Mouse (Mus musculus) hindbrain, embryonic 13.5 days (tissue): ENCODE measurements at regions not wholly inside any gene's neighbourhood (a gene's known extent, or its start where the extent isn't known, plus 50 kb on each side); places are given as distances from the start of the nearest gene placed in this dataset.

Experiments used
- ATAC-seq: fragments of 200-750 bp; cut with Nextera tagmentation; 2 replicates; pipeline ENCODE4 v1.8.0; 2017; ENCODE audit warnings: moderate TSS enrichment; ENCODE audit not compliant: low FRiP score
- H3K27ac ChIP-seq: fragments of 300-500 bp; sonication (generic); 2 replicates; pipeline ENCODE4 v1.5.1; 2015; ENCODE audit warnings: inconsistent platforms, mild to moderate bottlenecking, moderate library complexity
- H3K27me3 ChIP-seq: fragments of 300-500 bp; sonication (generic); 2 replicates; pipeline ENCODE4 v1.6.1; 2015; ENCODE audit warnings: mild to moderate bottlenecking, inconsistent platforms
- H3K36me3 ChIP-seq: fragments of 300-500 bp; sonication (generic); 2 replicates; pipeline ENCODE4 v1.6.1; 2015; ENCODE audit warnings: mild to moderate bottlenecking, inconsistent platforms
- H3K4me1 ChIP-seq: fragments of 300-500 bp; sonication (generic); replicated peaks from 2 replicates; pipeline ENCODE4 v1.6.1; 2015; ENCODE audit warnings: inconsistent platforms
- H3K4me2 ChIP-seq: fragments of 300-500 bp; sonication (generic); 2 replicates; pipeline ENCODE4 v1.6.1; 2015; ENCODE audit warnings: inconsistent platforms, mild to moderate bottlenecking, moderate library complexity
- H3K4me3 ChIP-seq: fragments of 300-500 bp; sonication (generic); 2 replicates; pipeline ENCODE4 v1.5.1; 2015; ENCODE audit warnings: mild to moderate bottlenecking, inconsistent platforms
- H3K9ac ChIP-seq: fragments of 300-500 bp; sonication (generic); 2 replicates; pipeline ENCODE4 v1.6.1; 2015; ENCODE audit warnings: mild to moderate bottlenecking, inconsistent platforms
- H3K9me3 ChIP-seq: fragments of 300-500 bp; sonication (generic); 2 replicates; pipeline ENCODE4 v1.6.1; 2016; ENCODE audit warnings: inconsistent platforms
- WGBS: fragments of 180-500 bp; shearing (Covaris S2); methylation state at CpG from one replicate; pipeline ENCODE4 v1.1.7; 2015; 5-methylcytosine and 5-hydroxymethylcytosine counted together

DNA sequence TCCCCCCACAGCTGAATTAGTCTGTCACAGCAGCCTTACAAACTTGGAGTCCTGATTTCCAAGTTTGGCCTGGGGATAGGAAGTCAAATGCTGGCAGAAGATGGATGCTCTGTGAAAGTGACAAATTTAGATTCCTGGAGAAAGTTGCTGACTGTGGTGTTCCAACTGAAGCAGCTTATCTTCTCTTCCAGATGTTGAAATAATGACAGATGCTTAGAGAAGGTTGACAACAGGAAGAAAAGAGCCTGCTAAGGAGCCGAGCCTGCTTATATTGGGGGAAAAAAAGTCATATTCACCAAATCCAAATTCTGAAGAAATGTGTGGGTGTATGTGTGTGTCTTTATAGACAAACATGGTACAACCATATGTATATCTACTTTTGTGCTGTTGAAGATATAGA lies 1380.4 kb upstream of the Cdh8 start:
- no peaks in the 10 kb centered on the region for H3K9me3 ChIP-seq
- WGBS: 70% methylated on average over 1 of the region's 1 CpGs
- H3K36me3 ChIP-seq: no peaks in the 10 kb centered on the region
- no peaks in the 10 kb centered on the region for H3K27me3 ChIP-seq
- H3K4me1 ChIP-seq: no peaks in the 10 kb centered on the region
- H3K4me3 ChIP-seq: no peak overlapping the region
- no peak overlapping the region for H3K4me2 ChIP-seq
- ATAC-seq: no peak
- no peak overlapping the region for H3K9ac ChIP-seq
- H3K27ac ChIP-seq: no peak overlapping the region

DNA sequence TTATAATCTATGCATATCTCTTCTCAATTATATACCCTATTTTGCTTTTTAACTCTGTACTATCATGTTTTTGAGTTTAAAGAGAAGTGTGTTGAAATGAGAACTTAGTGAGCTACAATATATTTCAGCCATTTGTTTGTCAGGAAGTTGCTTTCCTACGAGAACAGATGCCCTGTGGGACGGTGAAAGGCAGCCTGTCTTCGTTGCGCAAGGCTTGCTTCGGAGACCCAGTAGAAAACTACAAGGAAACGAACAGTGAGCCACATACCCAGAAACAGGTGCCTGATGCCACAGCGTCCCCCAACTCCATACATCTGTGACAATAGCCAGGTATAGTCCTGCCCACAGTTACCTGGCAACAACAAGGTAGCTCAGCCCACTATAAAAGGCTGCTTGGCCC lies 1377.7 kb upstream of the Cdh8 start:
- Histone ChIP-seq H3K27ac (no peak overlapping the region), H3K4me2 (no peak overlapping the region), H3K27me3 (no peaks in the 10 kb centered on the region), H3K4me1 (no peaks in the 10 kb centered on the region), H3K4me3 (no peak overlapping the region), H3K9me3 (no peaks in the 10 kb centered on the region), H3K9ac (no peak overlapping the region), H3K36me3 (no peaks in the 10 kb centered on the region)
- ATAC-seq: no peak
- 89% methylated on average over 7 of the region's 7 CpGs for WGBS

DNA sequence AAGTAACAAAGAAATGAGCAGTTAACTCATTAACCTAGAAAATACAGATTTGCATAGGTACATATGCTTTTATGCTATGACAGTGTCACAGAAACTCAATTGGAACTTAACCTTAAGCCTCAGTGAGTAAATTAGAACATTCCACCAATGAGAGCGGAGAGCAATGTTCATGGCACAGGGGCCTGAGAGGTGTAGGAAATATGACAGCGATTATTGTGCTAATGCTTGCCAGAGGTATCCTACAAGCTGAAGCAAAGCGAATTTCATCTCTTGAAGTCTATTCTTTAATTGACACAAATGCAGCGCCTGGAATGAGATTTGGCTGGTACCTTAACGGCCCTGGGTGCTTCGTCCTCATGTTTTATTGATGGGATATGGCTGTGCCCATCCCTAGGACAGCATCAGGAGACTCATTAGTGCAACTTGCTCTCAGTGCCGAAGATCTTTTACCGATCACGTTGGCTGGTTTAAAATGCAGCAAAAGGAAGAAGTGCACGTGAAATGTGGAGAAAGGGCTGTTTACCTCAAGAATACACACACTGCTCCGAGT lies 1374.4 kb upstream of the Cdh8 start:
- Histone ChIP-seq H3K9me3 (no peaks in the 10 kb centered on the region), H3K9ac (no peak overlapping the region), H3K36me3 (no peaks in the 10 kb centered on the region), H3K27me3 (no peaks in the 10 kb centered on the region), H3K4me2 (0 out of 2 replicates have a peak overlapping the region, but pooled peaks have one; percentile 16), H3K27ac (no peak overlapping the region), H3K4me3 (no peak overlapping the region), H3K4me1 (no peaks in the 10 kb centered on the region)
- WGBS: 64% methylated on average over 11 of the region's 11 CpGs
- ATAC-seq: no peak

DNA sequence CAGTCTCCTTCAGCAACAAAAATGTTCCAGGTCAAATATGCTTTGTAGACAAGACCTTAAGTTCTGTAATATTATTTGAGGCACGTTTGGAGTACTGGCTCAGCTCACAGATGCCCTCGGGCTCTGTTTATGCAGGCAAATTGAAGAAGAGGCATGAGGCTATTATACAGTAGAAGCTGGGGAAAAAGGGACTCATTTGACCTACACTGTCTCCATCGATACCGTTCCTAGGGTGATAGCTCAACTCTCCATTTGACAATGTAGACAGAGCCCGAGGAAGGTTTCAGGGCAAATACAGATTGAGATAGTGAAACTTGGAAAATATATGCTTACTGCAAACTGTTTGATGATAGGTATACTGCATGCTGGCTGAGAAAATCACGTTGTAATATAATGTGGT lies 1371.9 kb upstream of the Cdh8 start:
- H3K27me3 ChIP-seq: no peaks in the 10 kb centered on the region
- no peak overlapping the region for H3K4me2 ChIP-seq
- no peak for ATAC-seq
- no peaks in the 10 kb centered on the region for H3K36me3 ChIP-seq
- no peak overlapping the region for H3K9ac ChIP-seq
- H3K4me1 ChIP-seq: no peaks in the 10 kb centered on the region
- no peaks in the 10 kb centered on the region for H3K9me3 ChIP-seq
- no peak overlapping the region for H3K4me3 ChIP-seq
- 72% methylated on average over 6 of the region's 6 CpGs for WGBS
- H3K27ac ChIP-seq: no peak overlapping the region

DNA sequence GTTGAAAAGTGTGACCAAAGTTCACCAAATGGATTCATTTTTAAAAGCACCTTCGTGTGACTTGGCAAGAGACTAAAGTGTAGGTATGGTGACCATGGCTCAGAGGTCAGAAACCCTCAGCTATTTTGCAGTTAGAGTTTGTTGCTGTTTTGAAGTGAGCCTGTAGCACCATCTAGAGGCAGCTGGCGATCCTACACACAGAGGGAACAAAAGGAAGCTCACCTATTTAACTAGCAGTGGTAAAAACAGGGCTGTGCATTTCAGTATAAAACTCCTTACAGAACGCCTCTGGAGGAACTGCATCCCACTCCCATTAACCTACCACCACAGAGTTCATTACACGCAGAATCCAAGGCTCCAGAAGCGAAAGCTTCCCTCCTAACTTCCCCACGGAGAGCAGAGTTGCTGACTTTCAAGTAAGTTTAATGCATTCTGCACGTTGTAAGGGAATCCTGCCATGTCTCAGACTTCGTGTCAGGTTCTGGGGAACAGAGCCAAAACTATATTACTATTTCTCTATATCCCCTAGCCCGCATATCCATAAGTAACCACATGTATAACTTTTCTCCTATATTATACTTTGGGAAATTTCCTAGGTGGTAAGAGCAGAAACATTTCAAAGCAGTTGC lies 1356.6 kb upstream of the Cdh8 start:
- Histone ChIP-seq H3K36me3 (no peaks in the 10 kb centered on the region), H3K4me3 (0 out of 2 replicates have a peak overlapping the region, but pooled peaks have one; percentile 15), H3K9ac (no peak overlapping the region), H3K4me2 (peak overlapping the region; percentile 37; the same call in 1 of the 2 replicates), H3K4me1 (no peaks in the 10 kb centered on the region), H3K9me3 (no peaks in the 10 kb centered on the region), H3K27me3 (no peaks in the 10 kb centered on the region), H3K27ac (no peak overlapping the region)
- 0 out of 2 replicates have a peak, but pooled peaks have one; percentile 39 for ATAC-seq
- 26% methylated on average over 9 of the region's 9 CpGs for WGBS

DNA sequence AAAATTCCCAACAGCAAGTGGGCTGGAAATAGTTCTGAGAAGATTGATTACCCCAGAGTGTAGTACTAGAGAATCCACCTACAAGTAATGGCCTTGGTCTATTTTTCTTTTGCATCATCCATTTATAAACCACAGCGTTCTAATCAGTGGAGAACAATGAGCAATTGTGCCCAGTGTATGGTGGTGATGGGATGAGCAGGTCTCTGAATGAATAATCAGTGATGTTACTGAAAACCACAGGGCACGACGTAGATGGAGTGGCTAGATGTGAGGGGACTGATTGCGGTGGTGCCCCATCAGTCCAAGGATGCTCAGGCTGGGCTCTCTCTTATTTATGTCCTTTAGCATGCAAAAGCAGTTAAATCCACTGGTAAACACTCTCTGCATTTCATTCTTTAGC lies 1353.3 kb upstream of the Cdh8 start:
- no peaks in the 10 kb centered on the region for H3K36me3 ChIP-seq
- H3K9ac ChIP-seq: no peak overlapping the region
- no peaks in the 10 kb centered on the region for H3K27me3 ChIP-seq
- H3K4me3 ChIP-seq: no peak overlapping the region
- H3K27ac ChIP-seq: peak overlapping the region; percentile 30
- 25% methylated on average over 4 of the region's 4 CpGs for WGBS
- no peak for ATAC-seq
- H3K4me1 ChIP-seq: no peaks in the 10 kb centered on the region
- H3K9me3 ChIP-seq: no peaks in the 10 kb centered on the region
- H3K4me2 ChIP-seq: no peak overlapping the region

DNA sequence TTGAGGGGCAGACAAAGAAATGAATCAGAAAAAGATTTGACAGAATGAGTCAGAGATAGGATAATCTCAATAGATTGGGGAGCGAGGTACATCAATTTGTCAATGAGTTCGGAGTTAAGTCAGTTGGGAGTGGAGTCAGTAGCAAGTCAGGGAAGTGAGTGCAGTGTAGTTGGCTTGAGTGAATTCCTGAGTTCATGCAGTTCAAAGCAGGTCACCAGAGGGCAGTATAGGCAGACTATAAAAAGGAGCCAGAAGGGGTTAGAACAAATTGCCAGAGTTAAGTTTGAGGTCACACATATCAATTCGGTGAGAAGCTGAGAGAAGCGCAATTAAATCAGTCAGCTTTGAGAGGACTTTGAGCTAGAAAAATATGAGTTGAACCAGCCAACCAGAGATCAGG lies 1317.7 kb upstream of the Cdh8 start:
- 84% methylated on average over 4 of the region's 4 CpGs for WGBS
- Histone ChIP-seq H3K4me1 (no peaks in the 10 kb centered on the region), H3K36me3 (no peaks in the 10 kb centered on the region), H3K4me2 (no peak overlapping the region), H3K4me3 (no peak overlapping the region), H3K27ac (no peak overlapping the region), H3K9ac (no peak overlapping the region), H3K27me3 (no peaks in the 10 kb centered on the region), H3K9me3 (no peaks in the 10 kb centered on the region)
- ATAC-seq: no peak

DNA sequence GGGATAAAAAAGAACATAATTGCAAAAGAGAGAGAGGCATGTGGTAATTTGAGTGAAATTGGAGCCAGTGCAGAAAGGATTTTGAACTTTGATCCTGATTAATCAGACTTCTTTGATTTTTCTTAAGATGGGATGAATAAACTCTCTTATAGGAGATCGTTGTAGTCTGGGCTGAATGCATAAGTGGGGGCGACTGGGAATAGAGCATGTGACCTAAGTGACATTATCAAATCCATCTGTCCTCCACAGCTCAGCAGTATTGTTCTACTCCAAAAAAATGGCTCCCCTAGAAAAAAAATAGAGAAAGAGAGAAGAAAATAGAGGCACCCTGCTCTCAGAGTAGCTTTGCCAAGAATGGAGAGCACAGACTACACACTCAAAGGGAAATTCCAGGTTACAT lies 1286.1 kb upstream of the Cdh8 start:
- Histone ChIP-seq H3K36me3 (no peaks in the 10 kb centered on the region), H3K9me3 (no peaks in the 10 kb centered on the region), H3K4me1 (no peaks in the 10 kb centered on the region), H3K27me3 (no peaks in the 10 kb centered on the region), H3K4me3 (no peak overlapping the region), H3K4me2 (no peak overlapping the region), H3K9ac (no peak overlapping the region), H3K27ac (no peak overlapping the region)
- no peak for ATAC-seq
- 58% methylated on average over 2 of the region's 2 CpGs for WGBS

DNA sequence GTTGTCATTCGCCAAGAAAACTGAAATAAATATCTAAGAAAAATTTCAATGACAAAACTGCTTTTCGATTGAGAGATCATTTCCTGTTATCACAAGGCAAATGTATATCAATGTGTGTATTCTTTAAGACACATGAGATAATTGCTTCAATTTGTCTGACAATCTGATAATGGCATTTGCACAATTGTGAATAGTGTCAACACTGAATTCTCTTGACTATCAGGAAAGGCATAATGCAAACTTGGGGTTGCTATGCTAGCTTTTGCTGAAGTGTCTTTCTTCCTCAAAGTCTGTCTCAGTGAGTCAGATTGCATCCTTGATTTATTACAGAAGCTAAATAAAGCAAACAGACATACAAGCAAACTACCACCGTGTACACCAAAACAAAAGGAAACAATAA lies 1278.8 kb upstream of the Cdh8 start:
- no peaks in the 10 kb centered on the region for H3K36me3 ChIP-seq
- H3K27me3 ChIP-seq: no peaks in the 10 kb centered on the region
- WGBS: 82% methylated on average over 3 of the region's 3 CpGs
- no peak overlapping the region for H3K9ac ChIP-seq
- ATAC-seq: no peak
- no peaks in the 10 kb centered on the region for H3K4me1 ChIP-seq
- H3K4me2 ChIP-seq: no peak overlapping the region
- H3K9me3 ChIP-seq: no peaks in the 10 kb centered on the region
- H3K4me3 ChIP-seq: no peak overlapping the region
- no peak overlapping the region for H3K27ac ChIP-seq

DNA sequence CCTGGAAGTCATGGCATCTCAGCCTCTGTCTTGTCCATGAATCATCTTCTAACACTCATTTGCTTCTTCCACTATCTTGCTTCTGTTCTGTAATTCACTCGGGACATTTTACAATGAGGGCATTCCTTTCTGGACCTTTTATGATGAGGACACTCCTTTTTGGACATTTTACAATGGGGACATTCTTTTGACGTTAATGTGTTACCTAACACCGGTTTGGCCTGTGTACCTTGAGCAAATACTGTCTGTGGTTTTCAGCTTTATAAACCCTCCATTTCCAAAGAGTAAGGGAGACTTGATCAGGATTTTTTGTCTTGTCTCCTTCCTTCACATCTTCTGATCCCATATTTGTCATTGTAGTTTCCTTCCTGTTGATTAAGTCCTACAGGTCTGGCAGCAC lies 1262.3 kb upstream of the Cdh8 start:
- Histone ChIP-seq H3K4me1 (no peaks in the 10 kb centered on the region), H3K27ac (no peak overlapping the region), H3K4me2 (no peak overlapping the region), H3K4me3 (no peak overlapping the region), H3K36me3 (no peaks in the 10 kb centered on the region), H3K27me3 (no peaks in the 10 kb centered on the region), H3K9ac (no peak overlapping the region), H3K9me3 (no peaks in the 10 kb centered on the region)
- no peak for ATAC-seq
- 86% methylated on average over 3 of the region's 3 CpGs for WGBS
